Mouse (Mus musculus) cerebellum, adult 8-10 months (tissue): ENCODE measurements around the gene Arsa.

Experiments
- DNase-seq: peaks from one replicate; pipeline ENCODE4 v3.0.0; 2022

The Arsa gene

GRCm38 (mm10) chr15:89488611-89489117, 11.4 kb upstream of the Arsa start:
- no peak for DNase-seq

DNA sequence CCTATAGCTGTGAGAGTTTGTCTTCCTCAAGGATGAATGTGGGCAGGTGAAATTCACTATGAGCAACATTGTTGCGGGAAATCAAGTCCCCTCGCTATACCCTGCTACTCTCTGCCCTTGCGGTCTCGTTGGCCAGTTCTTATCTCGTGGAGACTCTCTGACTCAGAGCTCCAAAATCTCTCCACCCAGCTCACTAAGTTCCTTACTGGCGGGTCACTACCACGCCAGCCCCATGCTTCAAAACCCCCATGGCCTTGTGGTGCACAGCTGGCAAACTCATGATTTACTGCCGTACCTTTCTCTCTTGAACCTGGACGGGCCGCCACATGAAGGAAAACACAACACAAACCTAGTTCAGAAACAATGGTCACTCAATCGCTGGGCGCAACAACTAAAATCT, 11.0 kb upstream of the Arsa start:
- DNase-seq: no peak

- peak; percentile 73 for DNase-seq
Observed at GRCm38 (mm10) chr15:89480584-89480983, 3.4 kb upstream of the Arsa start.

- no peak for DNase-seq
Observed at GRCm38 (mm10) chr15:89478622-89479021, 1.4 kb upstream of the Arsa start.

GRCm38 (mm10) chr15:89477806-89478205, 581 bp upstream of the Arsa start:
- no peak for DNase-seq

GRCm38 (mm10) chr15:89476475-89476815, 780 bp downstream of the Arsa start:
- DNase-seq: no peak

DNA sequence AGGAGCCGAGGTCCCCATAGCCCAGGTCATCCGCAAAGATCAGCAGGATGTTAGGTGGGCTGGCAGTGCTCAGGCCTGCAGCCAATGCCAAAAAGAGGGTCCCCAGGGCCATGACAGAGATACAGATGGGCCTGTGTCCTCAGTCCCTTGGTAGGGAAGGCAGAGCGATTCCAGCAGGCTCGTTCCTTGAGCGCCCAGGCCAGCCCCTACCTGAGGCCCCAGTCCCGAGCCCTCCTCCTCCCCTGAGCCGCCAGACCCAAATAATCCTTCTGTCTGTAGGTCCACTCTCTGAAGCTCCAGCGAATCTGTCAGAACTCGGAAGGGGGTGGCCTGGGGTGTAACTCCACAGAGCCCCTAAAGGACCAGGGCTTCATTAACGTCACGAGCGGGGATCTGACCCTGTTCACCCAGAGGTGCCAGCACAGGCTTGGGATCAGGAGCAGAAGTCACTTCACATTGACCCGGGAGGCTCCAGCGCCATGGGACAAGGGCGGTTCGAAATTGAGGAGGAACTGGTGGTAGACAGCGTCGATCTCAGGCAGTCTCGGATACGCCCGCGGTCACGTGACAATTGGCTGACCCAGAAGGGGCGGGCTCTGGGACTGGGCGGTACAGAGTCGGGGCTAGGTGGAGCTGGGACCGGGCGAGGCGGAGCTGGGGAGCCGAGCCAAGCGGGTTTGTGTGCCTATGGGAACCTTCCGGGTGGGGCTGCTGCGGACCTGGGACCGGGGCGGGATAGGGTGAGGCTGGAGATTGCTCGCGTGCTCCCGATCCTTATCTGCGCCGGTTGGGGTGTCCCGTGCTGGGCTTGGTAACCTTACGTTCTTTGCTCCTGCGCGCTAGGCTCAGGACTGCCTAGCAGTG, 1.4 kb downstream of the Arsa start:
- peak; percentile 94 for DNase-seq

- no peak for DNase-seq
Observed at GRCm38 (mm10) chr15:89475293-89475600, 2.0 kb downstream of the Arsa start.

GRCm38 (mm10) chr15:89474596-89475292, 2.5 kb downstream of the Arsa start:
- DNase-seq: no peak

- DNase-seq: no peak
Observed at GRCm38 (mm10) chr15:89473921-89474320, 3.3 kb downstream of the Arsa start.

- no peak for DNase-seq
Observed at GRCm38 (mm10) chr15:89473370-89473769, 3.9 kb downstream of the Arsa start.

DNA sequence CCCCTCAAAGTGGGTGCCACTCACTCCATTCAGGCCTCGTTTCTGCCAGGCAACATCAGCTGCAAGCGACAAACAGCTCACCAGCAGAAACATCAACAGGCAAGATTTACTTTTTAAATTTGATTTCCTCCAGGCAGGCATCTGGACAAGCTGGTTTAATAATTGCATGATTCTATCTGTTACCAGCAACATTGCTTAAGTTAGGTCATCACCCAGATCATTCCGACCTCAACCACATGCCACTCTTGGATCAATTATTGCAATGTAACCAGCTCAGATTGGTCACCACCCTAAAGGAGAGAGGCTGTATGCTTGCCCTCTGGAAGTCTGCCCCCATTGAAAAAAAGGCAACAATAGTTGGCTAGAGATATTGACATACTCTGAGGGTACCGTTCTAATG, 5.7 kb downstream of the Arsa start:
- no peak for DNase-seq

DNA sequence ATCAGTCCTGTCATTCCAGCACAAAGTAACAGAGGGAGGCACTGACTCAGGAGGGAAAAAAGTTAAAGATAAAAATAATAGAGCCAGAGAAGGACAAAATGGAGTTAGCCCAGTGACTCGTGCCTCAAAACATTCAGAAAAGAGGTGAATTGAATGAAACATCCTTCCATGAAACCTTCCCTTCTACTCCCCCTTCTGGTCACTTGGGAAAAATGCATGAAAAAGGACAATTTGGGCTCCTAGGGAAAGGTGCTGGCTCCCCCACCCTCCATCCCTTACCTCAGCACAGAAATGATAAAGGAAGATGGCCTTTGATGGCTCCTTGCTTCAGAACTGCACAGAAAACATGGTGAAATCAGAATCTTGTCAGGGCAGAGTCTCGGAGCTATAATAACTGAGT, 8.6 kb downstream of the Arsa start:
- DNase-seq: no peak

GRCm38 (mm10) chr15:89465052-89465451, 12.2 kb downstream of the Arsa start:
- DNase-seq: no peak

DNA sequence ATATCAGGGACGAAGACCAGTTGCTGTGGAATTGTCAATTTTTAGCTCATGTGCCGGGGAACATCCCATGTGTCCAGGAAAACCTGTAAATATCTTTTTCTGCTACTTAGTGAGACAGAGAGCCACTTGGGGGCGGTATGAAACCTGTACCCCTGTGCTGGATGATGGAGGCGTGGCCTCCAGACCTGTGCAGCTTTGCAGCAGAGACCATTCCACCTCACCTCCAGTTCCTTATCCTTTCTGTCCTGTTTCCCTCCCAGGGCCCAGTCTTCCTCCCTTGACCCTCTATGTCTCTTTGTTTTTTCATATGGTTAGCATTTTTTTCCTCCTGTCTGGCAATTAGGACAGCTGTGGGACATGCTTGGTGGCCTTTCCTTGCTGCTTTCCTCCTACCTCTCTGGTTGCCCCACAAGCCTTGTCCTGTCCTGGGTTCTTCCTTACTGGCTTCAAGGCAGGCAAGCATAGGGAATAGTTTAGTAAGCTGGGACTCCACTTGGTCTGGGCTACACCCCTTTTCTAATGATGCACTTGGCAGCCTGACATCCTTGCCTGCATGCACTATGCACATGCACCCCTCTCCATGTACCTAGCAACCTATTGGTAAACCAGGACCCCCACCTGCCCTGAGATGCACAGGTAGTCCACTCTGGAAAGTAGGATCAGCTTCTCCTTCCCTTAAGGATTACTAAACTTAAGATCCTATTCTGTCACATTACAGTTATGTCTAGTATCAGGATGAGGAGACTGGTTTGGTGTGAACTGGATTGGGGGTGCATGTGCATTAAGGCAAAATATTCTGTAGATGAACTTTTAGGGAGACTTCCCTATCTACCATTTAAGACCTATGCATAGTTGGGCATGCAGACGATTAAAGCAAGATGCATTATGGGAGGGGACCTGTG, 13.6 kb downstream of the Arsa start:
- no peak for DNase-seq

- DNase-seq: no peak
Observed at GRCm38 (mm10) chr15:89462176-89462575, 15.0 kb downstream of the Arsa start.

DNA sequence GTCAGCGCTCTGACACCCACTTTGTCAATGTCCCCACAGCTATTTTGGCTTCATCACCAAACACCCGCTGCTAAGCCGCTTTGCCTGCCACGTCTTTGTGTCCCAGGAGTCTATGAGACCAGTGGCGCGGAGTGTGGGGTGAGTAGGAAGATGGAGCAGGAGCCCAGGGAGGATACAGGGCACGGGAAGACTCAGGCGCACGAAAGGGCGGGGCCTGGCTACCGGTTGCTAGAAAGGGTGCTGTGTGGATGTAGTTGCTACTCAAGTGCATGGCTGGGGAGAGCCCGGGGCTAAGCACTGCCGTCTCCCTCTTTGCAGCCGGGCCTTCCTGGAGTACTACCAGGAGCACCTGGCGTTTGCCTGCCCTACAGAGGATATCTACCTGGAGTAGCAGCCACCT, 15.9 kb downstream of the Arsa start:
- no peak for DNase-seq

GRCm38 (mm10) chr15:89460298-89460697, 16.9 kb downstream of the Arsa start:
- peak; percentile 58 for DNase-seq

- DNase-seq: no peak
Observed at GRCm38 (mm10) chr15:89459821-89460220, 17.4 kb downstream of the Arsa start.

- DNase-seq: no peak
Observed at GRCm38 (mm10) chr15:89458942-89459341, 18.3 kb downstream of the Arsa start.

GRCm38 (mm10) chr15:89455642-89456041, 21.6 kb downstream of the Arsa start:
- peak; percentile 30 for DNase-seq

DNA sequence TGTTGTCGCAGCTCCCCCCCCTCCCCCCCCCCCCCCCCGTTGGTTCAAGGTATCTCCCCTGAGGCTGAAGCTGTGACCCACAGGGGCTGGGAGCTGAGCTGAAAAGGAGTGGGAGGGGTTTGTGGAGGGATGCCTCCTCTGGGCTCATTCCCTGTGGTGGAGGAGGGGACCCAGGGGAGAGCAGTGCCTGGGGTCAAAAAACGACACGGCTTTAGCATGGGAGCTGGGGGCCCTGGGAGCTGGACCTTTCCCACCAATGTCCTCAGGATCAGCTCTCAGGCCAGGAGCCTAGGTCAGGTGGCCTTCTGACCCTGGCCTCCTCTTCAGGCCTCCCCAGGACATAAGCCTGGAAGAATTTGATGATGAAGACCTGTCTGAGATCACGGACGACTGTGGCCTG, 22.4 kb downstream of the Arsa start:
- no peak for DNase-seq

GRCm38 (mm10) chr15:89453865-89454478, 23.3 kb downstream of the Arsa start, which contains the start of gene Mapk8ip2:
Gene Mapk8ip2, plus strand, starts transcription at chr15:89453913.
- DNase-seq: peak; percentile 79
